Comparison of ENCODE assay signal across 10 mouse cellular contexts in genomic region chr11:95831641-95832040, GRCm38 (mm10). TPM values are rescaled to one million over a fixed set of nuclear protein-coding genes. Genes with fewer than 3 reads are reported as not detected.
A peak's percentile ranks its signal among the peaks of the same experiment; 100 is the strongest.
DNase-seq lines count a peak whose midpoint lies in the region; ATAC-seq and TF ChIP-seq lines count a peak whose summit lies in the region.
"Had no signal": no experiment of that assay in that cellular context is flagged by ENCODE, and none has a peak within 500 bp of the region (broad histone marks: within the 10 kb centered on the region; RNA-seq: fewer than 3 reads in every experiment).

No protein-coding gene starts in this region.

- WGBS in lung, embryonic 16.5 days: 3% methylated on average over 13 of the region's 15 CpGs
- WGBS in hindbrain, postnatal 0 days: 8% methylated on average over 15 of the region's 15 CpGs

- peak overlapping the region; percentile 46; the same call in 1 of the 2 replicates for H3K4me2 ChIP-seq in lung, embryonic 16.5 days (ENCODE audit: low read depth, low read length)
- H3K4me2 ChIP-seq in hindbrain, postnatal 0 days (ENCODE audit: low read depth, low read length): no peak overlapping the region

- H3K36me3 ChIP-seq in lung, embryonic 16.5 days (ENCODE audit: control insufficient read depth, insufficient read depth, low read length): no peaks in the 10 kb centered on the region
- no peaks in the 10 kb centered on the region for H3K36me3 ChIP-seq in hindbrain, postnatal 0 days (ENCODE audit: insufficient read depth, low read length)

- H3K9me3 ChIP-seq in lung, embryonic 16.5 days (ENCODE audit: control insufficient read depth, low read length): no peaks in the 10 kb centered on the region
- no peaks in the 10 kb centered on the region for H3K9me3 ChIP-seq in hindbrain, postnatal 0 days (ENCODE audit: low read length)

- no peak overlapping the region for H3K9ac ChIP-seq in lung, embryonic 16.5 days (ENCODE audit: low read length)
- no peak overlapping the region for H3K9ac ChIP-seq in hindbrain, postnatal 0 days (replicated peaks; ENCODE audit: low read length)

- peaks cover 41% of the 10 kb centered on the region for H3K4me1 ChIP-seq in lung, embryonic 16.5 days (replicated peaks; ENCODE audit: control insufficient read depth, insufficient read depth, low read length)
- peaks cover 16% of the 10 kb centered on the region for H3K4me1 ChIP-seq in hindbrain, postnatal 0 days (ENCODE audit: insufficient read depth, low read length)

- peaks cover 70% of the 10 kb centered on the region for H3K27me3 ChIP-seq in lung, embryonic 16.5 days (ENCODE audit: control insufficient read depth, insufficient read depth, low read depth, low read length)
- peaks cover 64% of the 10 kb centered on the region for H3K27me3 ChIP-seq in hindbrain, postnatal 0 days (ENCODE audit: insufficient read depth, low read length)

- H3K27ac ChIP-seq in lung, embryonic 16.5 days (ENCODE audit: low read length): no peak overlapping the region
- H3K27ac ChIP-seq in hindbrain, postnatal 0 days: no peak overlapping the region

- peak; percentile 51 for DNase-seq in embryo, embryonic 10 days (ENCODE audit: low spot score)
- DNase-seq in embryo, embryonic 9.5 days (ENCODE audit: extremely low spot score): no peak
- DNase-seq in lung, postnatal 14 days: no peak
- DNase-seq in hindbrain, postnatal 0 days (ENCODE audit: low spot score): no peak
- DNase-seq in retina, embryonic 14.5 days (ENCODE audit: low spot score): peak; percentile 61
- DNase-seq in c-Kit-positive CD71-positive TER-119-positive erythroid progenitor cells, embryonic 14.5 days (ENCODE audit: low spot score): no peak
- no peak for DNase-seq in spleen, postnatal 4 days (ENCODE audit: low spot score in 2 of 2)
- DNase-seq: lung, adult 18-20 months; right cerebral cortex, postnatal 14 days had no signal

- ATAC-seq in lung, embryonic 16.5 days (ENCODE audit: low read depth): no peak
- no peak for ATAC-seq in hindbrain, postnatal 0 days

- peak; percentile 24 for TF ChIP-seq CTCF in hindbrain, postnatal 0 days (IDR thresholded peaks at IDR 0.05; ENCODE audit: low read depth)

- H3K4me3 ChIP-seq in lung, embryonic 16.5 days (ENCODE audit: low read length): peak overlapping the region; percentile 31
- H3K4me3 ChIP-seq in hindbrain, postnatal 0 days (ENCODE audit: low read length): 0 out of 2 replicates have a peak overlapping the region, but pooled peaks have one; percentile 25

RNA-seq across cellular contexts. Expression of gene Gngt2, which starts 5.4 kb away (rescaled TPM):
- polyA plus RNA-seq in lung, embryonic 16.5 days (2015; fragmentation: Nextera tagmentation; extraction: Ambion mirVana): 21.7 and 28.2 TPM in 2 replicates
- 0.63 TPM in 1 of 2 replicates, not detected in the other for total RNA-seq in hindbrain, postnatal 0 days (2014; rRNA removed)
- 2.9 and 3.9 TPM in 2 replicates for polyA plus RNA-seq in hindbrain, postnatal 0 days (2015; fragmentation: Nextera tagmentation; extraction: Ambion mirVana)

RNA-seq across cellular contexts. Expression of gene Phospho1, which starts 7.3 kb away (rescaled TPM):
- polyA plus RNA-seq in lung, embryonic 16.5 days (2015; fragmentation: Nextera tagmentation; extraction: Ambion mirVana): 0.47 and 1.7 TPM in 2 replicates
- 5.2 and 6.3 TPM in 2 replicates for total RNA-seq in hindbrain, postnatal 0 days (2014; rRNA removed)
- 0.59 TPM in 1 of 2 replicates, not detected in the other for polyA plus RNA-seq in hindbrain, postnatal 0 days (2015; fragmentation: Nextera tagmentation; extraction: Ambion mirVana)

RNA-seq across cellular contexts. Expression of gene Abi3, which starts 10.6 kb away (rescaled TPM):
- 16.0 and 18.1 TPM in 2 replicates for polyA plus RNA-seq in lung, embryonic 16.5 days (2015; fragmentation: Nextera tagmentation; extraction: Ambion mirVana)
- 1.9 and 3.2 TPM in 2 replicates for total RNA-seq in hindbrain, postnatal 0 days (2014; rRNA removed)
- polyA plus RNA-seq in hindbrain, postnatal 0 days (2015; fragmentation: Nextera tagmentation; extraction: Ambion mirVana): 1.6 and 3.1 TPM in 2 replicates

Comparison
In these comparisons a context has a peak if more than half of its experiments do, and no peak if none do; other contexts are left out.
1. DNase-seq: peak in embryo, embryonic 10 days (single experiment) and retina, embryonic 14.5 days (single experiment); none in embryo, embryonic 9.5 days (single experiment), lung, postnatal 14 days (single experiment), hindbrain, postnatal 0 days (single experiment), c-Kit-positive CD71-positive TER-119-positive erythroid progenitor cells, embryonic 14.5 days (single experiment) and spleen, postnatal 4 days (0 of 2).